Mouse (Mus musculus) liver, embryonic 14.5 days (tissue): ENCODE results near the gene Nckipsd.

ENCODE experiments used
- CTCF ChIP-seq: IDR thresholded peaks from 2 replicates; pipeline ENCODE4 v1.5.1; 2016; ENCODE audit warnings: antibody characterized with exemption, low read depth, control low read depth
- EP300 ChIP-seq: IDR thresholded peaks from 2 replicates; pipeline ENCODE4 v1.6.1; 2016; ENCODE audit warnings: antibody characterized with exemption, low read depth

DNA sequence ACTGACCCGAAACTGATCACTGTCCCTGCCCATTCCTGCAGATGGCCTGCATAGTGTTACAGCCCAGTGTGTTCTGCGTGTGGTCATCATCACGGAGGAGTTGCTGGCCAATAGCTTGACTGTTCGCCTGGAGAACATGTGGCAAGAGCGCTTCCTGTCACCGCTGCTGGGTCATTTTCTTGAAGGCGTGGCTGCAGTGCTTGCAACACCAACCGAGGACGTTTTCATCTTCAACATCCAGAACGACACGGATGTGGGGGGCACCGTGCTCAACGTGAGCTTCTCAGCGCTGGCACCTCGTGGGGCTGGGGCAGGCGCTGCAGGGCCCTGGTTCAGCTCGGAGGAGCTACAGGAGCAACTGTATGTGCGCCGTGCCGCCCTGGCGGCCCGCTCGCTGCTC is 23.5 kb downstream of the Nckipsd start:
- TF ChIP-seq CTCF (no peak), EP300 (no peak)
